Mouse (Mus musculus): ENCODE measurements around the gene Zfhx2.

DNA sequence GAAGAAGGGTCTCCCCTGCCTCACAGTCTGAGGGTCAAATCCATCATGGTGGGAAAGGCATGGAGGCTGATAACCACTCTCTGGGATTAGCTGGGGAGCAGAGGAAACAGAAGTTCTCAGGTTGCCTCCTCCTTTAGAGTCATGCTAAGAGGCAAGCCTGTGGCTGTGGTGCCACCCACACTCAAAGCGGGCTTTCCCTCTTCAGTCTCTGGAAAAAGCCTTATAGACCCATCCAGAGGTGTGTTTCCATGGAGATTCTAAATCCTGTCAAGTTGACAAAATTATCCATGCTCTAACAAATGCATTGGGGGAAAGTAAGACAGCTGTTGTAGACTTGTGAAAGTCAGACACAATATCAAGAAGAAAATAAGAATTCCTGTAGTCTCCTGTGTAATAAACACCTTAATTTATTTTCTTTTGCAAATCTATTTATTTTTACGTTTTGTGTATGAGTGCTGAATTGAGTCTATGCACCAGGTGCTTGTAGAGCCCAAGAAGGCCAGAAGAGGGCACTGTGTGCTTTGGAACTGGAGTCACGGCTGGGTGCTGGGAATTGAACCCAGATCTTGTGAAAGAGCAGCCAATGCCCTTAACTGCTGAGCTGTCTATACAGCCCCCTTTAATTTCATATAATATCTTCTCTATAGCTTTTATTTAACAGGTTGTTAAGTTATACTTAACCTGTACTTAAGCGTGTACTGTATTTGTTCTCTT is 27.5 kb upstream of the Zfhx2 start:
- TF ChIP-seq CTCF (IDR thresholded peaks at IDR 0.05; ENCODE audit: low read depth, low read length) (peak; percentile 77), POLR2A (IDR thresholded peaks at IDR 0.05; ENCODE audit: insufficient read depth, low read length) (no peak)

All from ES-Bruce4 (cell line).